Mouse (Mus musculus) forebrain, postnatal 0 days (tissue): ENCODE data around the gene Dmrta1. TPM values are rescaled to one million over a fixed set of nuclear protein-coding genes. Genes with fewer than 3 reads are reported as not detected.

Experiments used
- ATAC-seq: fragments of 200-750 bp; cut with Nextera tagmentation; 2 replicates; pipeline ENCODE4 v1.8.0; 2017; ENCODE audit warnings: mild to moderate bottlenecking, moderate library complexity
- DNase-seq: peaks from one replicate; pipeline ENCODE4 v3.0.0-alpha.2; 2015
- H3K27ac ChIP-seq: fragments of 300-500 bp; sonication (generic); 2 replicates; pipeline ENCODE4 v1.5.1; 2014; ENCODE audit warnings: low read depth, mild to moderate bottlenecking, antibody characterized with exemption, low read length, moderate library complexity, mixed read lengths
- H3K27me3 ChIP-seq: fragments of 300-500 bp; sonication (generic); 2 replicates; pipeline ENCODE4 v1.6.1; 2014; ENCODE audit warnings: mild to moderate bottlenecking, low read length, mixed read lengths; ENCODE audit not compliant: insufficient read depth
- H3K36me3 ChIP-seq: fragments of 300-500 bp; sonication (generic); 2 replicates; pipeline ENCODE4 v1.6.1; 2014; ENCODE audit warnings: mild to moderate bottlenecking, moderate library complexity; ENCODE audit not compliant: insufficient read depth
- H3K4me1 ChIP-seq: fragments of 300-500 bp; sonication (generic); 2 replicates; pipeline ENCODE4 v1.6.1; 2014; ENCODE audit warnings: antibody characterized with exemption; ENCODE audit not compliant: insufficient read depth
- H3K4me2 ChIP-seq: fragments of 300-500 bp; sonication (generic); 2 replicates; pipeline ENCODE4 v1.6.1; 2014; ENCODE audit warnings: low read depth, mild to moderate bottlenecking, moderate library complexity
- H3K4me3 ChIP-seq: fragments of 300-500 bp; sonication (generic); 2 replicates; pipeline ENCODE4 v1.5.1; 2014; ENCODE audit warnings: low read depth, low read length, mixed read lengths
- H3K9ac ChIP-seq: fragments of 300-500 bp; sonication (generic); 2 replicates; pipeline ENCODE4 v1.6.1; 2014; ENCODE audit warnings: mild to moderate bottlenecking
- H3K9me3 ChIP-seq: fragments of 300-500 bp; sonication (generic); 2 replicates; pipeline ENCODE4 v1.6.1; 2016; ENCODE audit warnings: low read length
- CTCF ChIP-seq: sonication (generic); IDR thresholded peaks from 2 replicates; pipeline ENCODE4 v1.5.1; 2016; ENCODE audit warnings: antibody characterized with exemption, control low read depth, low read depth
- WGBS: fragments of 180-500 bp; shearing (Covaris S2); extraction: QIAGEN DNeasy Blood & Tissue Kit; methylation state at CpG from one replicate; pipeline ENCODE4 v1.1.7; 2014; 5-methylcytosine and 5-hydroxymethylcytosine counted together
- polyA plus RNA-seq: library from polyadenylated mRNA; unstranded; fragments of >200 nt; fragmentation: Nextera tagmentation; extraction: Ambion mirVana; gene quantifications from 2 replicates; pipeline ENCODE4 v1.2.1, GENCODE M21; 2015
- total RNA-seq: library from RNA; depleted of rRNA; stranded (reverse); fragments of >200 nt; gene quantifications from 2 replicates; pipeline ENCODE4 v1.2.3, GENCODE M21; 2014

The Dmrta1 gene
- total and polyA plus RNA-seq, 2 experiments from 2014 or later, result 0.18 to 1.3 TPM

DNA sequence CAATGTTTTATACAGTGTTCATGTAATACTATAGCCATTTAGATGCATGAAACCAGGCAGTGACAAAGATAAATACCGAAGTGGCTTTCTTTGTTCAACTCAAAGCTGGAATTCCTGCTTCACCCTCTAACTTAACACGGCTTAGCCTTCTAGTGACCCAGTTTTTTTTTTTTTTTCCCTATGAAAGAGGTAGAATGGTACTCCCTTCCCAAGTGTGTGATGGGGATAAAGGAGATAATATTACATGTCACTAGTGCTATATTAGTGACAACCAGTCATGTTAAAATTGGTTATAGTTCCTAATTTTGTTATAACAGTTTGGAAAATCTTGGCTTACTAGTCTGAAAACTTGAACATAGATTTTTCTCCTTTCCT lies 27.9 kb upstream of the Dmrta1 start:
- WGBS, result 12% methylated on average over 2 of the region's 2 CpGs
- peak overlapping the region; percentile 30 for H3K4me2 ChIP-seq
- no peak for TF ChIP-seq CTCF
- no peaks in the 10 kb centered on the region for H3K9me3 ChIP-seq
- no peak overlapping the region for H3K27ac ChIP-seq
- 0 out of 2 replicates have a peak overlapping the region, but pooled peaks have one; percentile 14 for H3K4me3 ChIP-seq
- ATAC-seq, result 0 out of 2 replicates have a peak, but pooled peaks have one; percentile 25
- no peaks in the 10 kb centered on the region for H3K4me1 ChIP-seq
- no peak for DNase-seq
- no peaks in the 10 kb centered on the region for H3K27me3 ChIP-seq
- no peak overlapping the region for H3K9ac ChIP-seq
- no peaks in the 10 kb centered on the region for H3K36me3 ChIP-seq

DNA sequence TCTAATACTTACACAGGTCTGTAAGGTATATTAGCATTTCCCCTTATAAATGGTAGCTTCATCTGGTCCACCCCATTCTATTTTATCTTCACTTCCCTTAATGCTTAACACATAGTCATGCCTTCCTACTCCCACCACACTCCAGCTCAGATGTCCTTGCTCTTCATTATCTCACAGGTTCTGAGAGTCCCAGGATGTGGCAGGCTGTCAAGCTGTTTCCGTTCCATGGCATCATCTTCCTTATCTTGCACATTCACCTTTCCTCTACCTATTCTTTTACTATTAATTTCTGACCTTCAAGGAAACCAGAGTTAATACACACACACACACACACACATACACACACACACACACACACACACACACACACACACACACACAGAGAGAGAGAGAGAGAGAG lies 27.5 kb upstream of the Dmrta1 start:
- Histone ChIP-seq H3K9ac (no peak overlapping the region), H3K27ac (no peak overlapping the region), H3K27me3 (no peaks in the 10 kb centered on the region), H3K9me3 (no peaks in the 10 kb centered on the region), H3K4me2 (no peak overlapping the region), H3K4me3 (no peak overlapping the region), H3K36me3 (no peaks in the 10 kb centered on the region), H3K4me1 (no peaks in the 10 kb centered on the region)
- DNase-seq (no peak), ATAC-seq (no peak; the same call in 1 of the 2 replicates)
- WGBS, result 44% methylated on average over 1 of the region's 1 CpGs
- no peak for TF ChIP-seq CTCF

DNA sequence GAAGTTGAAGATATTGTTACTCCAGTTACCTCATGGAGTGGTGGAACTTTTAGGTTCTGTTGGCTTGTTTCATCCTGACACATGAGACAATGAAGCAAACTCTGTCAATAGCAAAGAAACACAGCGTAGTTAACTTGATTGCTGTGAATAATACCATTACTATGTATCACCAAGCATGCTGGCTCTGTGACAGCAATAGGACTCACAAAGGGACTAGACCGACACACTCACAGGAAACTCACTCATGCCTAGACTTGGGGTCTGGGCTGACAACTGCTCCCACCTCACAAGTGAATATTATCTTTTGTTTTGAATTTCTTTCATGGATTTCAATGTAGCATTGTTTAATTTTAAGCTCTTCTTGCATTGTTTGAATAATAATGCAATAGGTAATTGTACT lies 15.8 kb upstream of the Dmrta1 start:
- H3K36me3 ChIP-seq, result no peaks in the 10 kb centered on the region
- no peak for ATAC-seq
- no peak overlapping the region for H3K9ac ChIP-seq

DNA sequence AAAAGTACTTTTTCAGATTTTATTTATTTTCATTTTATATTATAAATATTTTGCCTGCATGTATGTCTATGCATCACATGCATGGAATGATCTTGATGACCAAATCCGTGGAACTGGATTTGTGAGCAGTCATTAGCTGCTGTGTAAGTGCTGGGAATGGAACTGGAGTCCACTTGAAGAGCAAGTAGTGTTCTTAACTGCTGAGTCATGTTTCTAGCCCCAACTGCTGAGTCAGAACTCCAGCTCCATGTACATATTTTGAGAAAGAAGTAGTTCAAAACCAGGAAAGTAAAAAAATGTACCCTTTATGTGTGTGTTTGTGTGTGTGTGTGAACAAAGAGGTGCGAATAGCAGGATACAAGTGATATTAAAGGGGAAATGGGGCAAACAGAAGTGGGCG lies 4.5 kb upstream of the Dmrta1 start:
- ATAC-seq (no peak), DNase-seq (no peak)
- WGBS, result 86% methylated on average over 3 of the region's 3 CpGs
- no peak overlapping the region for H3K4me2 ChIP-seq
- no peaks in the 10 kb centered on the region for H3K4me1 ChIP-seq
- no peak overlapping the region for H3K27ac ChIP-seq
- no peak for TF ChIP-seq CTCF
- no peak overlapping the region for H3K9ac ChIP-seq
- H3K27me3 ChIP-seq, result no peaks in the 10 kb centered on the region
- no peaks in the 10 kb centered on the region for H3K36me3 ChIP-seq
- no peaks in the 10 kb centered on the region for H3K9me3 ChIP-seq
- H3K4me3 ChIP-seq, result no peak overlapping the region

More for the DNA sequence above, 15.8 kb upstream of the Dmrta1 start:
- no peak for DNase-seq
- Histone ChIP-seq H3K4me1 (no peaks in the 10 kb centered on the region), H3K4me3 (no peak overlapping the region), H3K9me3 (no peaks in the 10 kb centered on the region), H3K27ac (no peak overlapping the region), H3K4me2 (no peak overlapping the region), H3K27me3 (no peaks in the 10 kb centered on the region)
- no peak for TF ChIP-seq CTCF
- WGBS, result 33% methylated on average over 2 of the region's 2 CpGs

DNA sequence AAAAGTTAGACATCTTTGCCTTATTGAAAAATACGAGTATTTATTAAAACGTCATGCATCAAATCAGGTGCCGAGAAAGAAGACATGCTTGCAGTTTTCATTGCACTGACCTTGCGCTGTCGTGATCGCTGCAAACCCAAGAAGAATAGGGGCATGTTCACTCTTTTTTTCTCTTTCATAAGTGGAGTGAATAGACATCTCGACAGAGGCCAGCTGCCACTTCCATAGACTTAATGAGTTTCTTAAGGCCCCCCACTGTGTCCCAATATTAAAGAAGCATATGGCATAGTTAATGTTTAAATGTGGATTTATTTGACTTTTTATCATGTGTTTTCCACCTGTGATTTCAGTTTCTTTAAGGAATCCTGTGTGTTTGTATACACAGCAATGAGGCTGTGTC lies 1.3 kb upstream of the Dmrta1 start:
- ATAC-seq, result no peak
- no peak overlapping the region for H3K9ac ChIP-seq
- TF ChIP-seq CTCF, result no peak
- no peak overlapping the region for H3K27ac ChIP-seq
- no peak overlapping the region for H3K4me3 ChIP-seq
- 15% methylated on average over 7 of the region's 7 CpGs for WGBS
- H3K36me3 ChIP-seq, result no peaks in the 10 kb centered on the region
- H3K4me1 ChIP-seq, result no peaks in the 10 kb centered on the region
- no peaks in the 10 kb centered on the region for H3K9me3 ChIP-seq
- no peak overlapping the region for H3K4me2 ChIP-seq
- DNase-seq, result no peak
- H3K27me3 ChIP-seq, result no peaks in the 10 kb centered on the region

DNA sequence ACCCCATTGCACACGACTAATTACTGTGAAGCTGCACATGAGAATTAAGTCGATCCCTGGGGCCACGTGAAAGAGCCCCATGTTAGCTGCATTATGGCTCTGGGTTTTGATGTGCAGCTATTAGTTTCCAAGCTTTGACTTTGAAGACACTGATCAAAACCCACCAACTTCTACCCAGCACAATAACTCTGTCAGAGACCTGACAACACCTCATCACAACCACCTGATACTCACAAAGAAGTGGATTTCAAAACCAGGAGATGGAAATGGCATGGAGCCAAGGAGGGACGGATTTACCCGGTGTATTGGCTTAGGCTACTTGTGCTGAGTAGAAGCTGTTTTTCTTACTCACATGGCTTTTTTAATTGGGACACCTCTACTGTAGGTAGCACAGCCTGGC lies 523 bp upstream of the Dmrta1 start:
- H3K4me3 ChIP-seq, result no peak overlapping the region
- no peaks in the 10 kb centered on the region for H3K27me3 ChIP-seq
- WGBS, result 9% methylated on average over 5 of the region's 5 CpGs
- H3K4me1 ChIP-seq, result no peaks in the 10 kb centered on the region
- no peak overlapping the region for H3K27ac ChIP-seq
- DNase-seq, result no peak
- H3K9ac ChIP-seq, result no peak overlapping the region
- no peaks in the 10 kb centered on the region for H3K9me3 ChIP-seq
- no peak for TF ChIP-seq CTCF
- ATAC-seq, result no peak
- no peak overlapping the region for H3K4me2 ChIP-seq
- no peaks in the 10 kb centered on the region for H3K36me3 ChIP-seq

DNA sequence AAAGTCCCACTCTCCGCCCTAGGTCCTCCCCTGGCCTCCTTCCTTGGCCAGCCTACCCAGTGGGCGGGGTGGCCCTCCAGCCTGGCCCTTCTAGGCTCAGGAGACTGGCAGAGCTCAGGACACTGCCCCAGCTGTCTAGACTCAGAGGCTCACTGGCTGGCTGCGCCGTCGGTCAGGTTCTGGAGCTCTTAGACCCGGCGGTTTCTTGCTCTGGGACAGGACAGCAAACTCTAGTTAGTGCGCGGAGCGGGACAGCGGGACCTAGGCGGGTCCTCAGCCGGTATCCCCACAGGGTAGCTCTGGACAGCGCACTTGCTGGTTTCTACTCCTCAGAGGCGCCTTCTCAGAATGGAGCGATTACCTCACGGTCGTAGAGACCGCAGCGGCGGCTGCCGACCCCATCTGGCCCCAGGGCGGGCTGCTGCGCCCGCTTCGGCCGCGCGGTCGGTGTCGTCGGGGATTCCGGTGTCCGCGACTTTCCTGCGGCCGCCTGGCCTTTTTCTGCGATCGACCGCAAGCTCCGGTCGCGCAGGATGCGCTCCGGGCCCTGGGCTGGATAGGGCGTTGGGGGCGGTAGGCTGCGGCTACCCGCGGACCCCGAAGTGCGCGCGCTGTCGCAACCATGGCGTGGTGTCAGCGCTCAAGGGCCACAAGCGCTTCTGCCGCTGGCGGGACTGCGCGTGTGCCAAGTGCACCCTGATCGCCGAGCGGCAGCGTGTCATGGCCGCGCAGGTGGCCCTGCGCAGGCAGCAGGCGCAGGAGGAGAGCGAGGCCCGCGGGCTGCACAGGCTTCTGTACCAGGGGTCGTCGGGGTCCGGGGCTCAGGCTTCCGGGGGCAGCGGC lies 8.9 kb downstream of the Dmrta1 start:
- TF ChIP-seq CTCF, result no peak
- H3K4me2 ChIP-seq, result peak overlapping the region; percentile 90
- no peaks in the 10 kb centered on the region for H3K36me3 ChIP-seq
- H3K9ac ChIP-seq, result peak overlapping the region; percentile 49
- H3K4me1 ChIP-seq, result no peaks in the 10 kb centered on the region
- ATAC-seq (peak; percentile 81), DNase-seq (peak; percentile 30)
- peak overlapping the region; percentile 49 for H3K4me3 ChIP-seq
- peaks cover 17% of the 10 kb centered on the region for H3K27me3 ChIP-seq
- no peaks in the 10 kb centered on the region for H3K9me3 ChIP-seq
- no peak overlapping the region for H3K27ac ChIP-seq
- WGBS, result under 1% methylated on average over 78 of the region's 78 CpGs
